Mouse (Mus musculus) intestine, embryonic 15.5 days (tissue): Measurements from ENCODE around the gene Suco. TPM values are rescaled to one million over a fixed set of nuclear protein-coding genes. Genes with fewer than 3 reads are reported as not detected.

ENCODE experiments used
- ATAC-seq: fragments of 200-750 bp; cut with Nextera tagmentation; 2 replicates; pipeline ENCODE4 v1.8.0; 2017; ENCODE audit warnings: moderate TSS enrichment, moderate library complexity
- H3K27ac ChIP-seq: fragments of 300-500 bp; sonication (generic); 2 replicates; pipeline ENCODE4 v1.5.1; 2015; ENCODE audit warnings: mild to moderate bottlenecking, inconsistent platforms
- H3K27me3 ChIP-seq: fragments of 300-500 bp; sonication (generic); replicated peaks from 2 replicates; pipeline ENCODE4 v1.6.1; 2015; ENCODE audit warnings: inconsistent platforms
- H3K36me3 ChIP-seq: fragments of 300-500 bp; sonication (generic); 2 replicates; pipeline ENCODE4 v1.6.1; 2015; ENCODE audit warnings: inconsistent platforms
- H3K4me1 ChIP-seq: fragments of 300-500 bp; sonication (generic); replicated peaks from 2 replicates; pipeline ENCODE4 v1.6.1; 2015; ENCODE audit warnings: inconsistent platforms
- H3K4me2 ChIP-seq: fragments of 300-500 bp; sonication (generic); replicated peaks from 2 replicates; pipeline ENCODE4 v1.6.1; 2015; ENCODE audit warnings: mild to moderate bottlenecking, inconsistent platforms
- H3K4me3 ChIP-seq: fragments of 300-500 bp; sonication (generic); replicated peaks from 2 replicates; pipeline ENCODE4 v1.5.1; 2015; ENCODE audit warnings: inconsistent platforms
- H3K9ac ChIP-seq: fragments of 300-500 bp; sonication (generic); 2 replicates; pipeline ENCODE4 v1.6.1; 2015; ENCODE audit warnings: inconsistent platforms
- H3K9me3 ChIP-seq: fragments of 300-500 bp; sonication (generic); 2 replicates; pipeline ENCODE4 v1.6.1; 2016; ENCODE audit warnings: inconsistent platforms
- WGBS: fragments of 180-500 bp; shearing (Covaris S2); methylation state at CpG from one replicate; pipeline ENCODE4 v1.1.7; 2015; 5-methylcytosine and 5-hydroxymethylcytosine counted together
- polyA plus RNA-seq: library from polyadenylated mRNA; unstranded; fragments of >200 nt; fragmentation: Nextera tagmentation; extraction: Ambion mirVana; gene quantifications from 2 replicates; pipeline ENCODE4 v1.2.1, GENCODE M21; 2015

The Suco gene
- polyA plus RNA-seq, 1 experiment from 2014 or later, result 21.9 TPM

DNA sequence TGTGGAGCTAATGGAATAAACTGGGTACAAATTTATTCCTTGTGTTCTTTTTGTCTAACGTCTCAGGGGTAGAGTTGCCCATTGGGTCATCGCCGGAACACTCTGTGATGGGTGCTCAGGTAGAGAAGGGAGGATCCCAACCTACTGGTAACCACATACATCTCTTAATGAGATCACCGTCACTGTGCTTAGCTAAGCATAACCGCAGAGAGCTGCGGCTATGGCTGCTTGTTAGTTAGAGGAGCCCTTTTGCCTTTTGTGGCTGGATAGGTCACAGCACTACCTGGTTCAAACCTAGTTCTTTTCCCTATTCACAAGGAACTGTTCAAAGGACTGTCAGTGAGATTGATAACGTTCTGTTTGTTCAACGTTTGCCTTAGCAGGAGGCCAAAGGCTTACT is 32.6 kb upstream of the Suco start:
- H3K4me1 ChIP-seq, result no peaks in the 10 kb centered on the region
- no peak overlapping the region for H3K27ac ChIP-seq
- no peak for ATAC-seq
- H3K36me3 ChIP-seq, result no peaks in the 10 kb centered on the region
- H3K9ac ChIP-seq, result no peak overlapping the region
- no peaks in the 10 kb centered on the region for H3K9me3 ChIP-seq
- WGBS, result 80% methylated on average over 8 of the region's 8 CpGs
- no peak overlapping the region for H3K4me3 ChIP-seq
- H3K4me2 ChIP-seq, result no peak overlapping the region
- no peaks in the 10 kb centered on the region for H3K27me3 ChIP-seq

DNA sequence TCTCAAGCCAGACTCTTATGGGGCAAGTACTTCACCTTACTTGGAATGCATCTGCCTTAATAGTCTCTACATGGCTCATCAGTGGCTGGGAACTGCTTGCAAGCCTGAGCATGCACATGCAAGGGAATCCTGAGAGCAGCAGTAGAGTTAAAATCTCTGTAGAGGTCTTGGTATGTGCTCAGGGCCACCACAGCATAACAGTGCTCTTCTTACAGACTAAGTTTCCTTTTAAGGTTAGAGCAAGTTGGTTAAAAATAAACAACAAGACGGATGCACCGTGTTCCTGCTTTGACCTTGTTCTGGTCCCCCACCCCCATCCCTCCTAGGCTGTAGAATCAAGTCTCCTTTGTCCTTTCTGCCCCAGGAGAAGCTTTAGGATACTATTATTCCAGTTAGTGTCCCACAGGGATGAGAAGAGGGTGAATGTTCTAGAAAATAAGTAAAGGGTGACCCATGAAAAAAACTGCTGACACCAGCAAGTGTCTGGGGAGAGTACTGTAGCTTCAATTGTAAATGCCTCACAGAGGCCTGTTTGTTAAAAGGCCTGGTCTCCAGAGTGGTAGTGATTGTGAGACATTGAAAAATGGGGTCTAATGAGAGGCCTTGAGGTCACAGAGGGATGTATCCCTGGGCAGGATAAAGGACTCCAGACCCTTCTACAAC is 31.4 kb upstream of the Suco start:
- no peaks in the 10 kb centered on the region for H3K27me3 ChIP-seq
- no peak overlapping the region for H3K4me3 ChIP-seq
- 18% methylated on average over 2 of the region's 2 CpGs for whole genome bisulfite sequencing
- no peaks in the 10 kb centered on the region for H3K36me3 ChIP-seq
- no peaks in the 10 kb centered on the region for H3K9me3 ChIP-seq
- no peaks in the 10 kb centered on the region for H3K4me1 ChIP-seq
- H3K27ac ChIP-seq, result 0 out of 2 replicates have a peak overlapping the region, but pooled peaks have one; percentile 7
- no peak overlapping the region for H3K4me2 ChIP-seq
- peak; percentile 51 for ATAC-seq
- no peak overlapping the region for H3K9ac ChIP-seq

GRCm38 (mm10) chr1:161907111-161907510 is 30.6 kb upstream of the Suco start:
- no peaks in the 10 kb centered on the region for H3K4me1 ChIP-seq
- WGBS, result 84% methylated on average over 4 of the region's 4 CpGs
- H3K36me3 ChIP-seq, result no peaks in the 10 kb centered on the region
- H3K4me3 ChIP-seq, result no peak overlapping the region
- no peak overlapping the region for H3K9ac ChIP-seq
- H3K4me2 ChIP-seq, result no peak overlapping the region
- ATAC-seq, result no peak
- H3K27ac ChIP-seq, result no peak overlapping the region
- H3K9me3 ChIP-seq, result no peaks in the 10 kb centered on the region
- no peaks in the 10 kb centered on the region for H3K27me3 ChIP-seq

GRCm38 (mm10) chr1:161902692-161903452 is 26.4 kb upstream of the Suco start:
- 59% methylated on average over 9 of the region's 9 CpGs for WGBS
- no peaks in the 10 kb centered on the region for H3K27me3 ChIP-seq
- no peaks in the 10 kb centered on the region for H3K36me3 ChIP-seq
- H3K9ac ChIP-seq, result no peak overlapping the region
- no peak for ATAC-seq
- no peak overlapping the region for H3K4me3 ChIP-seq
- no peak overlapping the region for H3K4me2 ChIP-seq
- no peaks in the 10 kb centered on the region for H3K4me1 ChIP-seq
- no peaks in the 10 kb centered on the region for H3K9me3 ChIP-seq
- H3K27ac ChIP-seq, result no peak overlapping the region

- 61% methylated on average over 2 of the region's 2 CpGs for WGBS
- H3K27me3 ChIP-seq, result no peaks in the 10 kb centered on the region
- no peaks in the 10 kb centered on the region for H3K9me3 ChIP-seq
- no peaks in the 10 kb centered on the region for H3K4me1 ChIP-seq
- no peak overlapping the region for H3K9ac ChIP-seq
- H3K4me2 ChIP-seq, result no peak overlapping the region
- no peaks in the 10 kb centered on the region for H3K36me3 ChIP-seq
- no peak overlapping the region for H3K4me3 ChIP-seq
- ATAC-seq, result no peak
- H3K27ac ChIP-seq, result no peak overlapping the region
Observed at GRCm38 (mm10) chr1:161900129-161900528, 23.6 kb upstream of the Suco start.

- H3K9ac ChIP-seq, result no peak overlapping the region
Observed at GRCm38 (mm10) chr1:161897235-161897634, 20.8 kb upstream of the Suco start.

GRCm38 (mm10) chr1:161896130-161896529 is 19.6 kb upstream of the Suco start:
- H3K9me3 ChIP-seq, result no peaks in the 10 kb centered on the region
- no peak overlapping the region for H3K9ac ChIP-seq
- H3K4me2 ChIP-seq, result peak overlapping the region; percentile 19; the same call in 1 of the 2 replicates
- ATAC-seq, result no peak
- H3K27ac ChIP-seq, result no peak overlapping the region
- 43% methylated on average over 10 of the region's 10 CpGs for WGBS
- H3K27me3 ChIP-seq, result no peaks in the 10 kb centered on the region
- H3K36me3 ChIP-seq, result no peaks in the 10 kb centered on the region
- no peak overlapping the region for H3K4me3 ChIP-seq
- H3K4me1 ChIP-seq, result no peaks in the 10 kb centered on the region

More at GRCm38 (mm10) chr1:161897235-161897634, 20.8 kb upstream of the Suco start:
- Histone ChIP-seq H3K9me3 (no peaks in the 10 kb centered on the region), H3K4me1 (no peaks in the 10 kb centered on the region), H3K36me3 (no peaks in the 10 kb centered on the region), H3K27ac (no peak overlapping the region), H3K4me2 (no peak overlapping the region), H3K27me3 (no peaks in the 10 kb centered on the region), H3K4me3 (no peak overlapping the region)
- ATAC-seq, result no peak
- WGBS, result 70% methylated on average over 8 of the region's 8 CpGs

- H3K9ac ChIP-seq, result no peak overlapping the region
- H3K9me3 ChIP-seq, result no peaks in the 10 kb centered on the region
- H3K4me2 ChIP-seq, result no peak overlapping the region
- H3K27ac ChIP-seq, result no peak overlapping the region
- no peaks in the 10 kb centered on the region for H3K4me1 ChIP-seq
- ATAC-seq, result no peak
- WGBS, result 94% methylated on average over 3 of the region's 3 CpGs
- H3K4me3 ChIP-seq, result no peak overlapping the region
- no peaks in the 10 kb centered on the region for H3K27me3 ChIP-seq
- H3K36me3 ChIP-seq, result no peaks in the 10 kb centered on the region
Observed at GRCm38 (mm10) chr1:161895014-161895413, 18.5 kb upstream of the Suco start.

- 32% methylated on average over 2 of the region's 2 CpGs for WGBS
- ATAC-seq, result peak; percentile 75; the same call in 1 of the 2 replicates
Observed at GRCm38 (mm10) chr1:161894553-161894952, 18.1 kb upstream of the Suco start.

GRCm38 (mm10) chr1:161894126-161894525 is 17.6 kb upstream of the Suco start:
- Histone ChIP-seq H3K36me3 (no peaks in the 10 kb centered on the region), H3K4me1 (no peaks in the 10 kb centered on the region), H3K4me2 (no peak overlapping the region), H3K9ac (no peak overlapping the region), H3K9me3 (no peaks in the 10 kb centered on the region), H3K27me3 (no peaks in the 10 kb centered on the region), H3K27ac (no peak overlapping the region), H3K4me3 (no peak overlapping the region)
- peak; percentile 36; the same call in 1 of the 2 replicates for ATAC-seq
- WGBS, result 69% methylated on average over 2 of the region's 2 CpGs

More at GRCm38 (mm10) chr1:161894553-161894952, 18.1 kb upstream of the Suco start:
- no peak overlapping the region for H3K27ac ChIP-seq
- no peaks in the 10 kb centered on the region for H3K27me3 ChIP-seq
- no peak overlapping the region for H3K4me2 ChIP-seq
- H3K9ac ChIP-seq, result no peak overlapping the region
- H3K4me3 ChIP-seq, result no peak overlapping the region
- no peaks in the 10 kb centered on the region for H3K9me3 ChIP-seq
- no peaks in the 10 kb centered on the region for H3K4me1 ChIP-seq
- H3K36me3 ChIP-seq, result no peaks in the 10 kb centered on the region

DNA sequence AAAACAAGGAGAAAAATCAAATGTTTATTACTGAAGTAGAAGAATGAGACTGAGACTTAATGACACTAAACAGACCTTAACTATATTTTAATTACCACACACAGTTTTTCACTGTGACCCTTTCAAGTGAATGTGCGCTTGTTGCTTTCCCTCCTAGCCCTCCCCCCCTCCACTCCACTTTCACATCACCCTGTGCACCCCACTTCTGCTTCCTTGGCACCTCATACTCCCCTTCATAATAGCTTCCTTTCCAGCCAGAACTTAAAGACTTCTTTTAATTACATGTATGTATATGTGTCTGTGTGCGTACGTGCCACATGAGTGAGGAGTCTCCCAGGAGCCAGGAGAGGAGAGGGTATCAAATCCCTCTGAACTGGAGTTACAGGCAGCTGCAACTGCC is 12.3 kb upstream of the Suco start:
- H3K27ac ChIP-seq, result no peak overlapping the region
- no peaks in the 10 kb centered on the region for H3K27me3 ChIP-seq
- H3K4me1 ChIP-seq, result no peaks in the 10 kb centered on the region
- no peaks in the 10 kb centered on the region for H3K9me3 ChIP-seq
- WGBS, result 94% methylated on average over 3 of the region's 3 CpGs
- ATAC-seq, result no peak
- H3K36me3 ChIP-seq, result no peaks in the 10 kb centered on the region
- H3K4me3 ChIP-seq, result no peak overlapping the region
- no peak overlapping the region for H3K4me2 ChIP-seq
- no peak overlapping the region for H3K9ac ChIP-seq

DNA sequence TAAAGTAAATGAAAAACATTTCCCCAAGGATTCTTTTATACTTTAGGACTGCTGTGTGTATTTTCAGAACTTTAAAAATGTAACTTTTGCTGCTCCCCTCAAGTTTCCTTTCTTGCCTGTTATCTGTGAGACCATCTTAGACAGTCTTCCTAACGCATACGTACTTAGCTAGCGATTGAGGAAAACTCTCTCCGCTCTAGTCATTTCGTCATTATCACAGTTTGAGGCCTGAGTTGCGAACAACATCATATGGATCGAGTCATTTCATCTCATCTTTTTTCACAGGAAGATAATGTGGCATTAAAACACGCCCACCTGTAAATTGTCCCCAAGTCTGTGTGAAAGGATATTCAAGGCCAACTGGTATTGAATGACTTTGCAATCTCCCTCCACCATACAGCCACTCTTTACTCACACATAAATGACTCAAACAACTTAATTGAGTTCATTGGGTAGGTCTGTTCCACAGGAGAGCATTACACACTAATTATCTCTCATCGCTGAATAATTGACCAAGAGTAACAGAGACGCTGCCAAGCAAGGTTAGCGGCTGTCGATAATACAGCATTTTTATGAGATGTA is 11.3 kb upstream of the Suco start:
- no peak overlapping the region for H3K27ac ChIP-seq
- H3K36me3 ChIP-seq, result no peaks in the 10 kb centered on the region
- H3K4me2 ChIP-seq, result no peak overlapping the region
- H3K9ac ChIP-seq, result no peak overlapping the region
- no peaks in the 10 kb centered on the region for H3K27me3 ChIP-seq
- WGBS, result 88% methylated on average over 12 of the region's 12 CpGs
- no peaks in the 10 kb centered on the region for H3K9me3 ChIP-seq
- no peaks in the 10 kb centered on the region for H3K4me1 ChIP-seq
- no peak for ATAC-seq
- no peak overlapping the region for H3K4me3 ChIP-seq
